Mouse (Mus musculus) heart, adult 11 months (tissue): Measurements from ENCODE around the gene Sh2b2.

Experiments
- DNase-seq: peaks from one replicate; pipeline ENCODE4 v3.0.0; 2022

Gene Sh2b2

DNA sequence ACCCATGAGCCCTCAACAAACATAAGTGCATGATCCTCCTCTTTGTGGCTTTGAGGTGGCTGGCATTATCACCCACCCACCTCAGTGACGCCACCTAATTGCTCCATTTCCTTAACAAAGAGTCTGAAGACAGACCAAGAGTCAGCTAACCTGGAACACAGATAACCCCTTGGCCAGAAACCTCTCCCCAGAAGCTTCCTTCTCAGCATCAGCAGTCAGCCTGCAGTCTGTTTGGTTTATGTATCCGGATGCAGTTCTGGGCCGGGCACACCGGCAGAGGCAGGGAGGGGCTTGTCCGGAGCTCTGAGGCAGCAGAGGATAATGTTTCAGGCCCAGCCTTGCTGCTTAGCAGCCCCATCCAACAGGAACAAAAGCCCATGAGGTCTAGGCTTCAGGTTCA is 66.8 kb downstream of the Sh2b2 start:
- DNase-seq = no peak

DNA sequence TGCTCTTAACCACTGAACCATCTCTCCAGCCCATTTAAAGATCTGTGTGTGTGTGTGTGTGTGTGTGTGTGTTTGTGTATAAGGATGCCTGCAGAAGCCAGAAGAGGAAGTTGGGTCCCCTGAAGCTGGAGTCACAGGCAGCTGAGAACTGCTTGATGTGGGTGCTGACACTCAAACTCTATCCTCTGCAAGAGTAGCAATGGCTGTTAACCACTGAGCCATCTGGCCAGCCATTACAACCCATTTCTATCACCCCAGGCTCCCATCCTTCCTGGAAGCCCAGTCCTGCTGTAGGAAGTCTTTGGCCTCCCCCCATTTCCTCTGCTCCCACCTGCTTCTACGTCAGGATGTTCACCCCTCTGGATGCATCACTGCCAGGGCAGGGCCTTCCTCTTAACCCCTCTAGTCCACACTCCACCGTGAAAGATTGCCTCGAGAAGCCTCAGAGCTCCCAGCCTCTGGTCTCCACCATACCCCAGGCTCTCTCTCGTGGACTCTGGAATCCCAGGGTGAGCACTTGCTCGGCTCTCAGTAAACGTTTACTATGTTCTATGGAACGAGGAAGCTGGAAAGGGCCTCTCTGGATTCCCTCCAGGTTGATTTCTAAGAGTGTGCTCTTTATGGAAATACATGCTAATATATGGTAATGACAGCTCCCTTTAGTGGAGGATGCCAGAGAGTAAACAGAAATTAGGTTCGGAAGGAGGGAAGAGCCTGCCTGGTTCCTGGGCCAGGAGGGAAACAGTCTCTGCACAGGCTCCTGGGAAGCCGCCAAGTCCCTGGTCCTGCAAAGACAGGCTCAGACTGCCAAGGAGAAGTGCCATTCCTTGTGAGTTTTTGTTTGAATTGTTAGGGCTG is 72.5 kb downstream of the Sh2b2 start:
- DNase-seq = peak; percentile 87

DNA sequence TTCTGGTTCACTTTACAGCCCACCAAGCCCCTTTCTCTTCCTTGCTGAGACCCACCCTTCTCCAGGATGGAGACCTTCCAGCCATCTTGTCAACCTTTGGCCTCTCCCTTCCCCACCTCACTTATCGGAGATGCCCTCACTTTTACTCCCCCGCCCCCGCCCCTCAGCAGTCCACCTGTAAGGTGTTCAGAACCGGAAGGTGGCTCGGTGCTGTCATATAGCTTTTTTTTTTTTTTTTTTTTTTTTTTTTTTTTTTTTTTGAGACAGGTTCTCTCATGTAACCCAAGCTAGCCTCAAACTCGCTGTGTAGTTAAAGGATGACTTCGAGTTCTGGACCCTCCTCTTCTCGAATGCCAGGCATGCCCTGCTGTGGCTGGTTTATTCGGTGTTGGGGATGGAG is 73.4 kb downstream of the Sh2b2 start:
- no peak for DNase-seq

DNA sequence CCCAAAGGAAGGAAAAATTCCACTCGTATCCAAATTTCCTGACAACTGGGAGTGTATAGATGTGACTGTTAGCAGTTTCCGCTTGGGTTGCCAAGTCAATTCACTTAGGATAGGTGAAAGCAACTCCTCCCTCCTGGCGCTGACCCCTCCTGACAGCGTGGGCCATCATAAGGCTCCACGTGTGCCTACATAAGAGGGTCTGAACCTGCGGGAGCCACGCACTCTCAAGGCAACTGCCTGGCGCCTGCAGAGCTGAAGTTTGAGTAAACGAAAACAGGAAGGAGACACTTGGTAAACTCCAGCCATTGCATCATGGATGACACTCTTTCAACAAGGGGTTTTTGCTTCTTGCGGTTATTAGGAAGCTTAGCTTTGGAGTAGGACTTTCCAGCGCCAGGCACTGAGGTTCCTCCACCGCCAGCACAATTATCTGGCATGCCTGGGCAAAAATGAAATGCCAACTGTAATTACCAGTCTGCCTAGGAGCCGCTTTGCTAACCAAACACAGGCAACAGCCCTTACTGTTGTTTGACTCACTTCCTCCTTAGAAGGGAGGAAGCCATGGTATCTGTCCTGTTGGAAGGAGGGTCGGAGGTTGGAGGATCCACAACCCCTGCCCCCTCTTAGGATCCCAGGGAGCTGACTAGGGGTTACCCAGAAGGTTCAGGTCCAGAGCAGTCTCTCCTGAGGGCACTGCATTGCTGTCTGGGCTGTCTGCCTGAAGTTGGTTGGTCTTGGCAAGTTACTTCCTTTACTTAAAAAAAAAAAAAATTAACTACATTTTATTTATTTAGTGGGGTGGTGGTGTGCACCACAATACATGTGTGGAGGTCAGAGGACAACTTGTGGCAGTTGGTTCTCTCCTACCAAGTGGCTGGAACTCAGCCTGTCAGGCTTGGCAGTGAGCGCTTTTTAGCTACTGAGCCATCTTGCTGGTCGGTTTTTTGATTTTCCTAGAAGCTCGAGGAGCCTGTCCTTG is 74.7 kb downstream of the Sh2b2 start:
- peak; percentile 87 for DNase-seq

DNA sequence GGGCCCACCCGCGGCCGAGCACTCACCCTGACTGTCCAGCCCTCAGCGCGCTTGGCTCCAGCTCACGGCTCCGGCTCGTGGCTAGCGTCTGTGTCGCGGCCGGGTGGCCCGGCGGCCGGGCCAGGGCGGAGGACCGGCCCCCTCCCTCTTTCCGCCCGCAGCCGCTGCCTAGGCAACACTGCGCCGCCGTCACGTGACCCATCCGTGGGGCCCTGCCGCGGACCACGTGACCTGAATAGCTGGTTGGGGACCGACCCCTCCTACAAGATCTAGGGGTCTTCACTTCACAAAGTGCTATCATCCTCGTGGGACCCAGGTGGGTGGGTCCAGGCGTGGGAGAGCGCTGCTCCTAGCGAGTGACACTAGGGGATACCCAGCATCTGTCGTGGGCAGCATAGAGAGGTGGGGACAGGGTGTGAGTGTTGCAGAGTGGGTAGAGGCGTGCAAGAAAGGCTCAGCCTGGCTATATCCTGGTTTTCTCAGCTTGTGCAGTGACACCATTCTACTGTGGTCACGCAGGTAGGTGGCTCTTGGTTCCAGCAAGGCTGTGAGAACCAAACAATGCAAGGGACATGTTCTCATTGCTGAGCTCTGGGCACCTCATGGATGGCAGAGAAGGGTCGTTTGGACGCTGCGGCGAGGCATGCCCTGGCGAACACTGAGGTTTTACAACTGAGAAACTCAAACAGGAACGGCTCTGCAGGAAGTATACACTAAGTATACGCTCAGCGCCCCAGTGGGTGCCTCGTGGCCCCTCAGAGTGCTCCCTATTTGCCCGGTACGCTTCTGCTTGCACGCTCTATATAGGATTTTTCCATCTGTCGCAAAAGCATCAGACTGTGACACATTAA is 75.6 kb downstream of the Sh2b2 start, which contains the start of gene Orai2:
Gene Orai2 (minus strand): TSS at position 202 of the 851 bp plus-strand sequence.
- peak; percentile 99 for DNase-seq

DNA sequence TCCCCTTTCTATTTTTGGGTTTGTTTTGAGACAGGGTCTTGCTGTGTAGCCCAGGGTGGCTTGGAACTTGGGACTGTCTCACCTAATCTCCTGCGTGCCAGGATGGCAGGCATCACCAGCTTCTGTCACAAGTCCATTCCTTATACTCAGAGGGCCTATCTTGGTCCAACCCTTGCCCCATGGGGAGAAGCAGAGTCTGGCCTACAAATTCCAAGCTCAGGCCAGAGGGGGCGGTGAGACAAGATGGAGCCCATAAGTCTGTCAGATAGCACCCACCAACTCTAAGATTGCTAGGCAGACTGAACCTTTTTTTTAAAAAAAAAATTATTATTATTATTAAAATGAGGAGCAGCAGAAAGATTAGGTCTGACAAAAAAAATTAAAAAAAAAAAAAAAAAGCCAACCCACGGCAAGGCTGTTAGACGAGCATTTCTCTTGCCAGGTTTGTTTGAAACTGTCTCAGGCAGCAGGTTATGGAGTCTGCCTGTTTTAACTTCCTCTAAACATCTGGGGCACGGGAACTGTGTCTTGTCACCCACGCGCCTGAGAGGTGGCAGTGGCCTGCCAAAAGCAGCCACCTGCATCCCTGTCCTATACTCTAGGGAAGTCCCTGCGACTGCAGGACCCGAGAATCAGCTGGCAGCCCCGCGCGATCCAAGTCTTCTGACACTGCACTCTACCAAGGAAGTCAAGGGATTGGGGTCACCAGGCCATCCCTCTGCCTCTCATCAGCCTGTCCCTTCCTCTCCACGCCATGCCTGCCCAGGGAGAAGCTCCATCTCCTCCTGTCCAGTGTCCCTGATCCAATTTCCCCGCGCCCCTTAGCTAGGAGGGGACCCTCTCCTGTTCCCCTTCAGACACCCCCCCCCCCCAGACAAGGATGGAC is 76.5 kb downstream of the Sh2b2 start:
- peak; percentile 96 for DNase-seq
